Comparison of ENCODE assay signal across 13 mouse cellular contexts in the genomic region with DNA sequence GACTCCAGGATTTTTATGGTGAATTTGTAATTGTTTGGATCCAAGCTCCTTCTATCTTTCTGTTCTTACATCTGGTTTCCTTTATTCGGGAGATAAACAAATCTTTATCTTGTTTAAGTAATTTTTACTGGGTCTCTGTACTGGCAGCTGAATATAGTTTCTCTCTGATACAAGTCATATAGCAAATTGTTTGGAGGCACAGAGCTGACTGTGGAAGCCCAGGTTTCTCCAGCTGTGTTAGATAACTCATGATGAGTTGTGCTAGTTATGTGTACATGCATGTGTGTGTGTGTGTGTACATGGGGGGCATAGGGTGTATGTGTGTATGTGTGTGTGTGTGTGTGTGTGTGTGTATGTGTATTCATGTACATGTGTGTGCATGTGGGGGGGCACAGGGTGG.
"Had no signal": no experiment of that assay in that cellular context is flagged by ENCODE, and none has a peak within 500 bp of the region (broad histone marks: within the 10 kb centered on the region; RNA-seq: fewer than 3 reads in every experiment).

No protein-coding gene starts in this region.

- H3K4me1 ChIP-seq: megakaryocyte, embryonic 14.5 days had no signal

- H3K27me3 ChIP-seq: liver, embryonic 15.5 days; megakaryocyte, embryonic 14.5 days had no signal

- H3K9ac ChIP-seq: liver, embryonic 15.5 days; midbrain, embryonic 15.5 days; neural tube, embryonic 12.5 days had no signal

- H3K9me3 ChIP-seq: limb, embryonic 10.5 days; liver, embryonic 15.5 days; megakaryocyte, embryonic 14.5 days; midbrain, embryonic 15.5 days; neural tube, embryonic 12.5 days had no signal

- H3K36me3 ChIP-seq: limb, embryonic 10.5 days; liver, embryonic 15.5 days; midbrain, embryonic 15.5 days; neural tube, embryonic 12.5 days had no signal

- H3K27ac ChIP-seq: left cerebral cortex, adult 2 months; limb, embryonic 10.5 days; liver, embryonic 15.5 days; macrophage; midbrain, embryonic 15.5 days; neural tube, embryonic 12.5 days had no signal

- H3K4me2 ChIP-seq: liver, embryonic 11.5 days; liver, embryonic 15.5 days; midbrain, embryonic 11.5 days; midbrain, embryonic 15.5 days; neural tube, embryonic 12.5 days had no signal

- H3K4me3 ChIP-seq: left cerebral cortex, adult 2 months; limb, embryonic 10.5 days; liver, embryonic 15.5 days; megakaryocyte, embryonic 14.5 days; midbrain, embryonic 15.5 days; neural tube, embryonic 12.5 days had no signal

- DNase-seq: kidney, postnatal 25 days; thymus, postnatal 4 days had no signal

- ATAC-seq: inflammation-experienced regulatory T-cells, adult 6 months; lung, postnatal 0 days; midbrain, embryonic 15.5 days had no signal
